Mouse (Mus musculus) lung, adult 18-20 months (tissue): ENCODE results near the gene Gpr55.
"Not testable (repeated sequence)": the region's sequence is repeated elsewhere in the genome, so short reads cannot be mapped to it uniquely, and the experiment has no call there.

Source experiments
- DNase-seq, 2 experiments: peaks; one replicate each; pipeline ENCODE4 v3.0.0; 2022; ENCODE audit warnings: mixed read lengths in 2 of 2

Gene Gpr55

DNA sequence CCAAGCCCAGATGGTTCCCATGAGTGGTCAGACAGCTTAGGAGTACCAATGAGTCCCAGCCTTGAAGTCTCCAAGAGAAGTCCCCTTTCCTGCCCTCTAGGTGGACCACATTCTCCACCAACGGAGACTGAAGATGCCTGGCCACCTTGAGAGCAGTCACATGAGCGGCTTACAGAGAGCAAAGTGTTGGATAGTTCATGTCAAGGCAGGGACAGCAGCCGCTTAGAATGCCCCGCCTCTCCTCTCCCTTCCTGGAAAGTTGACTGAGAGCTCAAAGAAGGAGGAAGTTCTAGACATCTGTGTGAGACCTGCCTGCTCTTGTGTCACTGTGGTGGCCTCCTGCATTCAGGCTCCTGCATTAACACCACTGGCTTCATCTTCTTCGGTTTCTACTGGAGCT is at the start of gene Gpr55:
Gpr55 (minus strand) TSS at position 135 of the 400 bp plus-strand sequence.
- peak; percentile 40 to 54 for DNase-seq

- DNase-seq: peak; percentile 76 to 85
Observed at GRCm38 (mm10) chr1:86007778-86008177, 47.0 kb upstream of the Gpr55 start.

DNA sequence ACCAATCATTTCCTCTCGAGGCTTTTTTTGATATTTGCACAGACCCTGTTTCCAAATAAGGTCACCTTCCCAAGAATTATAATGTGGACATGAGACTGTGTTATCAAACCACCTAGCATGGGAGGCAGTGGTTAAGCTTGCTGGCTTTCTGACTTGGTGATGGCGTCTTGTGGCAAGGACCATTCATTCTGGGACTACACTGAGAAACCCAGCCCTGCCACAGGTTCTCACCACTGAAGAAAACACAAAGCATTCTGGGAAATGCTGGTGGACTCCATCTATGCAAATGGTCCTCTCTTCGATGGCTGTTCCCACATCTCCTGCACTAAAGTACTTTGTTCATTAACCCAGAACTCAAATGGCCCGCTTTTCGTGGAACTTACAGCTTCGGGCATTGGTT is 45.2 kb upstream of the Gpr55 start:
- DNase-seq: no peak

DNA sequence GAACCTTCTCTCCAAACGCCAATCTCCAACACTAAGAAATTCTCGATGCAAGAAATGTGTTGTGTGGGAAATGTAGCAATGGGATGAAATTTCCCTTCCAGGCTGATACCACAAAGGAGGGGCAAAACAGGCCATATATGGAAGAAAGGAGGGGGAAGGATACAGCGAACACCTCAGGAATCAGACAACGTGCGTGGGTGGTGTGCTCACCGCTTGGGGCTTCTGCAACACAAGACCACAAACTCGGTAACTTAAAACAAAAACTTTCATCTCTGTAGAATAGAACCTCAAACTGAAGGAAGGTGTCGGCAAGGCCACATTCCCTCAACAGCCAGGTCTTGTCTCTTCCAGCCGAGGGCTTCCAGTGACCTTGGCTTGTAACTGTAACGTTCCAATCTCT is 44.7 kb upstream of the Gpr55 start:
- DNase-seq: no peak

GRCm38 (mm10) chr1:85999853-86000570 is 39.2 kb upstream of the Gpr55 start:
- DNase-seq: no peak

DNA sequence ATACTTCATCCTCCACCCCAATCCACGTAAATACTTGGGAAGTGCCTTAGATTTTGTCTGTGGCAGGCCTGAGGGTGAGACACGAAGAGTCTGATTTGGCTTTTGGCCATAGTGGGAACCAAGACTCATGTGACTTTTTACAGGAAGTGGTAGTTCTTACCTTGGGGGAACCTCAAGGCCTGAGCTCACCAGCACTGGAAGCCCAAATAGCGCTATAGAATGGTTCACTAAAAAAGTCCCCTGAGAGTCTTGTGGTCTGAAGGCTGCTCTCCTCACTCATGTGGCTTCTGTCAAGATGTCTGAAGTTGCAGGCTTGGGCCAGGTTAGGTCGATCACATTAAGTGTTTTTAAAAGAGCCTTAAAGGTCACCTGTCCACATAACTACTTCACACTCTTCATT is 37.2 kb upstream of the Gpr55 start:
- no peak for DNase-seq

- no peak for DNase-seq
Observed at GRCm38 (mm10) chr1:85997221-85997620, 36.4 kb upstream of the Gpr55 start.

GRCm38 (mm10) chr1:85993541-85993940 is 32.7 kb upstream of the Gpr55 start:
- no peak for DNase-seq

DNA sequence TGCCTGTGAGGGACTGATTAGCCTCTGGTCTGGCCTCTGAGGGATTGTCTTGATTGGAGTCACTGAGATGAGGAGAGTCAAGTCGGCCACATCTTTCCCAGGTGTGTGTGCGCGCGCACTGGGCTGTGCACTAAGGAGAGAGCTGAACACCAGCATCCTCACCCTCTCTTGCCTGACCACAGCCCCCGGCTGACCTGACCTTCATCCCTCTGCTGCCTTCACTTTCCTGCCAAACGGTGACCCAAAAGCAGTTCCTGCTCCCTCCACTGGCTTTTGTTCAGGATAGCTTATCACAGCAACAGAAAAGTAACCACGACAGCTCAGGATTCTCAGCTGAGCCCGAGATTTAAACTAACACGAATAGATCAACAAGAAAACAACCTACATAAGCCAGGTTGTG is 31.4 kb upstream of the Gpr55 start:
- no peak for DNase-seq

DNA sequence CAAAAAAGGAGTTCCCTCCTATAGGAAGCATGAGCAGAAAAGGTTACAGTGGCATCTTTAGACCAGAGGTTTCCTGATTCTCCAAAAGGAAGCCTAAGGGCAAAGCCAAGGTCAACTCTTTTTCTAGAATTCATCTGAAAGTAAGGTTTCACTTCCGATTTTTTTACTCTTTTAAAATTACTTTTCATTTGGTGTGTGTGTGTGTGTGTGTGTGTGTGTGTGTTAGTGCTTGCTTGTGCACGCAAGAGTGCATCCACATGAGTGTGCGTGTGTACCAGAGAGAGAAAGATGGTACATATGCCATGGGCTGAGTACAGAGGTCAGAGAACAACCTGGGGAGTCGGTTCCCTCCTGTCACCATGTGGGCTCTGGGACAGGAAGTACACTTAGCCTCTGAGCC is 28.1 kb upstream of the Gpr55 start:
- not testable (repeated sequence) for DNase-seq

DNA sequence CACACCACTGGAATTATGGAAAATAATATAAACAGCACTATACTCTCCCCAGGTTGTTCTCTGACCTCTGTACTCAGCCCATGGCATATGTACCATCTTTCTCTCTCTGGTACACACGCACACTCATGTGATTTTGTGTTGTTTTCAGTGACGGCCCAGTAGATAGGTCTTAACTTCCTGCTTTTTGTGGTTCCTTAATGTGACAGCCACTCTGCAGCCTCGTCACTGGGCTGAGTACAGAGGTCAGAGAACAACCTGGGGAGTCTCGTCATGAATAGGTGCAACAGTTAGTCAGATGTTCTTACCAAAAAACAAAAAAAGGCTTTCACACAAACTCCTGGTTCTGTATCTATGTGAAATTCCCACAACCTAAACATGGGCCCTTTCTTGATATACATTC is 27.5 kb upstream of the Gpr55 start:
- peak in 1 of 2 experiments; percentile 10 for DNase-seq

DNA sequence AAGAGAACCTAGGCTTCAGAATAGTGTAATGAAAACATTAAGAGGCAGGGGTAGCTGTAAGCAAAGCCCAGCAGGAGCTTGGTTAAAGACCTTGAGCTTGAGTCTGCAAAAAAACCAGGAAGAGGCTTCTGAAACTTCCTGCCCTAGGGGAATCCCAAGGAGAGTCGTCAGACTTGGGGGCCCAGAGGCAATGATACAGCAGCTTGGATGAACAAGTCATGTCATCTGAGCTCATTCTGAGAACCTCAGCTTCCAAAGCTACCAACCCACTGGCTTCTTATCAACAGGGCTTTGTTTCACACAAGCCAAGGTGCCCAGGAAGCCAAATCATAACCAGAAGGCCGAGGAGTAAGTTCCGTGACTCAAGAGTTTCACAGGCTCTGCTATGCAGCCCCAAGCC is 25.0 kb upstream of the Gpr55 start:
- no peak for DNase-seq

- DNase-seq: no peak
Observed at GRCm38 (mm10) chr1:85981738-85982357, 21.0 kb upstream of the Gpr55 start.

GRCm38 (mm10) chr1:85977709-85978108 is 16.9 kb upstream of the Gpr55 start:
- peak; percentile 12 to 18 for DNase-seq

DNA sequence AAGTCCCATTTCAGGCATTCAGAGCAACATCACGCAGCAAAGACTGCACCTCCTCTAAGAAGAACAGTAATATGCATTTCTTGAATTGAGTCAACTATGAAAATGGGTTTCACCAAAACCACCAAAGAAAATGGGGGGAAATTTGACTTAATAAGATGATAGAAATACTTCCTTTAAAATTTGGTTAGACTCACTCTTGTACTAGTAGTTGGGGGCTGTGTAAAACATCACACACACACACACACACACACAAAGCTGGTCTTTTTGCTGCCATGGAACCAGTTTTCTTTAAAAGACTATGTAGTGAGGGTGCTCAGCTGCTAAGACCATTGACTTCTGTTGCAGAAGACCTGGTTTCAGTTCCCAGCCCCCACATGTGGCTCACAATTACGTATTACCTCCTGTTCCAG is 12.7 kb upstream of the Gpr55 start:
- DNase-seq: no peak

DNA sequence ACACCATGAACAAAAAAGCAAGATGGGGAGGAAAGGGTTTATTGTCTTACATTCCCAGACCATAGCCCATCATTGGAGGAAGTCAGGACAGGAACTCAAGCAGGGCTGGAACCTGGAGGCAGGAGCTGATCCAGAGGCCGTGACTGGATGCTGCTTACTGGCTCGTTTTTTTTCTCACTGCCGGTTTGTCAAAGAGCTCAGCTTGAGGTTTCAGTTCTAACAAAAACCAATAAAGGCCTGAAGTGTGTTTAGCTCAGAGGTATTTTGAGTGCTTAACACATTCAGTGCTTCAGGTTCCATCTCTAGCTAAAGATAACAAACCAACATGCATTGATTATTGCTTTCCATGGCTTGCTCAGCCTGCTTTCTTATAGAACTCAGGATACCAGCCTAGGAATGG is 11.5 kb upstream of the Gpr55 start:
- no peak for DNase-seq

DNA sequence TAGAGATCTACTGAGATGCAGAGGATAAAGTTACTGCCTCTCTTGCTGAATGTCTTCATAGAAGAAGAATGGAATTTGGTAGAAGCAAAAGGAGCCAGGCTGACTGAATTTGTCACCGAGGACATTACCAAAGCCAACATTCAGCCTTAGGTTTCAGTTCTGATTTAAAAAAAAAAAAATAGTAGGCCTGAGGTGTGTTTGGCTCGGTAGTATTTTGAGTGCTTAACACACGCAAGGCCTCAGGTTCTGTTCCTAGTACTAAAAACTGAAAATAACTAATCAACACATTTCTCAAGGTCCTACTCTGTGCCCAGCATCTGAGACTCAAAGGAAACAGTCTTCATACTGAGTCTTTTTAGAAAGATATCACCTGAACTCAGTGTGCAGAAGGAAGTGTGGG is 10.3 kb upstream of the Gpr55 start:
- no peak for DNase-seq

DNA sequence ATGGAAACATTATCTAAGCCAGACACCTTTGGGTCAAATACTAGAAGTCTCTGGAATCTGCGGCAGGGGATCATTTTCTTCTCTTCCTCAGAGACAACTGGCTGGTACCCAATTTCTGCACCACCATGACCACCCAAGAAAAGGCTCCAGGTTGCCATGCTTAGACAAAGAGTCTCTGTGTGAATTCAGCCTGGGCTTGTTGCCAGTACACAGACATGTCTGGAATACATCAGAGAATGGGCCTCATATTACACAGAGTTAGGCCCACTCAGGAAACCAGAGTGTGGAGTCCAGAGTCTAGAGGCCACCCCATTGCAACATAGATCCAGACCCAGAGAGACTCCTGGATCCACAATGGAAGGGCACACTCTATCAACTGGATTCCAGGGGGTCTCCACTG is 8.7 kb upstream of the Gpr55 start:
- DNase-seq: no peak

- no peak for DNase-seq
Observed at GRCm38 (mm10) chr1:85969081-85969480, 8.3 kb upstream of the Gpr55 start.

GRCm38 (mm10) chr1:85965856-85966255 is 5.0 kb upstream of the Gpr55 start:
- DNase-seq: no peak

DNA sequence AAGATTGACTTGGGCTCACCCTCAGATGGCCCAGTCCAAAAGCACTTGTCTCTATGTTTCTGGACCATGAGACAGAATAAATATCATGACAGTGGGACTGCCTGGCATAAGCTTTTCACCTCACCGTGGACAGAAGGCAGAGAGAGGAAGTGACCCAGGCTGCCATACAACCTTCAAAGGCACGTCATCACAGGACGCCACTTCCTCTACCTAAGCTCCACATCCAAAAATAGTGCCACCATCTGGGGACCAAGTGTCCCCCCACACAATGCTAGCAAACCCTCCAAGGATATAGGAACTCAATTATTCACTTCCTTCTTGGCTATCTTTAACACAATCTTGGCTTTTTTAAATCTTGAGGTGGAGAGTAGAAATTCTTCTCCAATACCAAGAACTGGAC is 1.3 kb upstream of the Gpr55 start:
- no peak for DNase-seq

DNA sequence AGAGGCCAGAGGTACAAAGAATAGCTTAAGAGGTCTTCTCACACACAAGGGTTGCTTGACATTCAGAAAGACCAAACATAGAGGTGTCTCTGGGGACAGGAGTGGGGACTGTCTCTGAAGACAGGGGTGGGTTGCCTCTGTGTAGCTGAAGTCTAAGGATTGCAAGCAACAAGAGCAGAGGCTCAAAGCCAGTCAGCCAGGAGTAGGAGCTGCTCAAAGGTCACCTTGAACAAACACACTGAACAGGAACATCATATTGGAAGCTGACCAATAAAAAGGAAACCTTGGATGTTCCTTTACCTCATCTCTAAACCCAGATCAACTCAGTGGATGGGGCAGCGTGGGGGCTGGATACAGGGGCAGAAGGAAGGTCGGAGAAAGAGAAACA is 924 bp downstream of the Gpr55 start:
- no peak for DNase-seq

- no peak for DNase-seq
Observed at GRCm38 (mm10) chr1:85959129-85959888, 1.5 kb downstream of the Gpr55 start.
